Mouse (Mus musculus): ENCODE measurements at regions not wholly inside any gene's neighbourhood (a gene's known extent, or its start where the extent isn't known, plus 50 kb on each side); places are given as distances from the start of the nearest gene placed in this dataset.

- TF ChIP-seq POLR2A (IDR thresholded peaks at IDR 0.05; ENCODE audit: control insufficient read depth, extremely low read depth, insufficient read depth, low read length, poor library complexity) (no peak), CTCF (IDR thresholded peaks at IDR 0.05; ENCODE audit: borderline replicate concordance, control insufficient read depth, extremely low read depth, insufficient read depth, low read length, poor library complexity) (no peak)
Observed at GRCm38 (mm10) chr10:119293372-119293771, 53.5 kb upstream of the Cand1 start.
